Mouse (Mus musculus) yolk sac, embryonic 10.5 days (tissue): ENCODE measurements around the gene Pdia3.
"Not testable (repeated sequence)": the region's sequence is repeated elsewhere in the genome, so short reads cannot be mapped to it uniquely, and the experiment has no call there.

Source experiments
- DNase-seq: peaks from one replicate; pipeline ENCODE4 v3.0.0-alpha.2; 2017; ENCODE audit warnings: low spot score

Gene Pdia3

DNA sequence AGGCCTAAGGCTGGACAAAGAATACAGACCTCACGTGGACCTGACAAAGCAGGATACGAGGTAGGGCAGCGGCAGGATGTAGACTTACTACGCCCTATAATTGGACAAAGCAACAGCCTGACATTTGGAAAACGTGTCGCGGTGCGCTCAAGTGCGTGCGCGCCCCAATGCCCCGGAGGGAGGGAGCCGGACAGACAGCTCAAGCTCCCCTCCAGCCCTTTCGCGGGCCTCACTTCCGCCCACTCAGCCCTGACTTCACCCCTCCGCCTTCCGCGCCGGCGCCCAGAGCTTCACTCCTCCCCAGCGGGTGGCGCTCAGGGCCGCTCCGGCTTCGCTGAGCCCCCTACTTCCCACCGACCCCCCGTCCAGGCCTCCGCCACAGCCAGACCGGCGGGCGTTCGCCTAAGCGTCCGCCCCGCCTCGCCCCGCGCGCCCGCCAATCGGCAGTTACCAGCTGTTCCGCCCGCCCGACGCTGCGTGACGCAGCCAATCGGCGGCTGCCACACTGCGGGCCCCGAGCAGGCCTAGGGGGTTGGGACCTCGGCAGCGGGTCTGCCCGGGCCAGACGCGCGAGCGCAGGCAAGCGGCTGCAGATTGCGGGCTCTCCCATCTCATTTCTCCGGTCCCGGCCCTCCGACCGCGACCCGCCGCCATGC, at the start of gene Pdia3, which contains the start of gene Catsper2:
Gene Pdia3, plus strand, starts transcription at position 389 of the 656 bp plus-strand sequence.
Gene Catsper2, minus strand, starts transcription at position 406 of the 656 bp plus-strand sequence.
- peak; percentile 98 for DNase-seq

DNA sequence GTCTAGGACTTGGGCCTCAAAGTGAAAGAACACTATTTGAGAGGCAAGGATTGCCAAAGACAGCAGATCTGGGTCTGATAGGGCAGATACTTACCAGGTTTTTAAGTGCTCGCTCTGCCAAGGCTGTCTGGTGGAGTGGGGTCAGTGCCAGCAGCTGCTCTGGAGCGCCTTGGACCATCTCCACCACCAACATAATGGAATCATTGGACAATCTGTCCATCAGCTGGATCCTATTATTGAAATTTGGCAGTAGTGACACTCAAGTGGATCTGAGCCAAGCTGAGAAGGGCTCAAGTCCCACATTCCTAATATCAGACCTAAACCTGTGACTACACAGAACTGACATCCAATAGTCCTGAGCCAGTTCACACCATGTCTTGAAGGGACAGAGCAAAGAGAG, 44.7 kb upstream of the Pdia3 start:
- no peak for DNase-seq

DNA sequence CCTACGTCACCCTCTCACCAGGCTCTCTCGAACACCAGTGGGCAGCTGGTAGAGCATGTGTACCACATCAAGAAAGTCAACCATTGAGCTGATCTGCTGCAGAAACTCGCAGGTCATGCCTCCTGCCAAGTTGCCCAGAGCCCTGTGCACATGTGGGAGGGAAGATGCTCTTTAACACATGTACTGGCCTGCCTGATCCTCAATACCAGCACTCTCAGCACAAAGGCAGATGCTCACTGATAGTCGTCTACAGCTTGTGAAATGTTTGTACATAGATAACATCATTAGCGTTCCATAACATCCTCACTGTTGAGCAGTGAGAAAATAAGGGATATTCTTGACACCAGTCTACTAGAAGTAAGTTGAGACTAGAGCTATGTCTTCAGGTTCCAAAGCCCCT, 42.7 kb upstream of the Pdia3 start:
- DNase-seq = no peak

DNA sequence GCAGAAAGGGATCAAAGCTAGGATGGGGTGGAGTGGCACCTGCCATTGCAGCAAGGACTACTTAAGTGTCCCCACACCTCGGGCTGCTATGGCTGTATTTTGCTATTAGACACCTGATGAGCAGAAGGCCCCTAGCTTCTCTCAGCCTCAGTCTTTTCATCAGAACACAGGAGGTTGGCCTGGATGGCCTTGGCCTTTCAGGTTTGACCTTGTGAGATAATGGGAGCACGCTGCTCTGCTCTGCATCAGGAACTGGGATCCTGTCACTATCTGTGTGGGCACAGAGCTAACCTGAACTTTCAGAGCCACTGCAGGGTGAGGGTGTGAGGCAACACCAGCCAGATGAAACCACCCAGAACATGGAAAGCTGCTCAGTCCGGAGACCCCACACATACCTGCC, 41.3 kb upstream of the Pdia3 start:
- DNase-seq = no peak

DNA sequence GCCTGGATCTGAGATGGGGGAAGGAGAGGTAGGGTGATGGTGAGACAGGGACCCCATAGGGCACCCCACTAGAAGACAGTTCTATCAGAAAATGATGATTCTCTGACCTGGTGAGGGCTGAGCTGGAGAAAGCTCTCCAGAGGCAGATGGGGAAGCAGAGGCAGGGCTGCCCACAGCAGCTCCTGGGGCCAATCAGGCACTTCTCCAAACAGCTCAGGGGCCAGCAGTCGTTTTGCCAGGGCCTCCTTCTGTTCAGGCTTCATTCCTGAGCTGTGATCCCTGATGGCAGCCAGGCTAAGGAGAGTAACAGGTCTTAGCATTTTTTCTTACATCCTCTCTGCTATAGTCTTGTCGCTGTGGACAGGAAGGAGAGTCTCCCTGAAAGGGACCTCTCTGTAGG, 38.8 kb upstream of the Pdia3 start:
- DNase-seq = no peak

DNA sequence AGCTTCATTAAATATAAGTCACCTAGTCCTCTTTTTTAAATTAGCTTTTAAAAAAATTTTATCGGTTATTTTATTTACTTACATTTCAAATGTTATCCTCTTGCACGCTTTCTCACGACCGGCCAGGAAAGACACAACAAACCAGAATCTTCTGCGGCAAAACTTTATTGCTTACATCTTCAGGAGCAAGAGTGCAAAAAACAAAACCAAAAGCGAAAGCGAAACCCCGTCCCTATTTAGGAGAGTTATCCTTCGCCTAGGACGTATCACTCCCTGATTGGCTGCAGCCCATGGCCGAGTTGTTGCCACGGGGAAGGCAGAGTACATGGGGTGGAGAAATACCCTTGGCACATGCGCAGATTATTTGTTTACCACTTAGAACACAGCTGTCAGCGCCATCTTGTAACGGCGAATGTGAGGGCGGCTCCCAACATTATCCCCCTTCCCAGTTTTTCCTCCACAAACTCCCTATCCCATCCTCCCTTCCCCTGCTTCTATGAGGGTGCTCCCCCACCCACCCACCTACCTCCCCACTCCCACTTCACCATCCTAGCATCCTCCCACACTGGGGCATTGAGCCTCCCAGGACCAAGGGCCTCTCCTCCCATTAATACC, 26.5 kb upstream of the Pdia3 start, which contains the start of gene Strc:
Gene Strc, minus strand, starts transcription at position 208 of the 615 bp plus-strand sequence.
- DNase-seq = not testable (repeated sequence)

DNA sequence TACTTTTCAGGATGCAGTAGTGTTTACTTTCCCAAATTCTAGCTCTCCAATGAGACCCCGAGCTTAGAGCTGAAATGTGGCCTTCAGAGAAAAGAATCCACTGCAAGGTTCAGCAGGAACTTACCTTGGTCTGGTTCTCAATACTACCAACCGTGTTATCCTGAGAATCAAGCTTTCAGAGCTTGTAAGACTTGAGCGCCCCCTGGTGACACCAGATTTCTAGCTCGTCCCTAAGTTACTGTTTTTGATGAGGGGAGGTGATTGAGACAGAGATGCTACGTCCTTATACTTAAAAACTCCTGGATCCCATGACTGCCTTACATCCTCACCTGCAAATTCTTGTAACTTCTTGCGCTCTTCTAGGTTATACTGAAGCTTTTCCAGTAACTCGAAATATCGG, 17.0 kb upstream of the Pdia3 start:
- peak; percentile 42 for DNase-seq

DNA sequence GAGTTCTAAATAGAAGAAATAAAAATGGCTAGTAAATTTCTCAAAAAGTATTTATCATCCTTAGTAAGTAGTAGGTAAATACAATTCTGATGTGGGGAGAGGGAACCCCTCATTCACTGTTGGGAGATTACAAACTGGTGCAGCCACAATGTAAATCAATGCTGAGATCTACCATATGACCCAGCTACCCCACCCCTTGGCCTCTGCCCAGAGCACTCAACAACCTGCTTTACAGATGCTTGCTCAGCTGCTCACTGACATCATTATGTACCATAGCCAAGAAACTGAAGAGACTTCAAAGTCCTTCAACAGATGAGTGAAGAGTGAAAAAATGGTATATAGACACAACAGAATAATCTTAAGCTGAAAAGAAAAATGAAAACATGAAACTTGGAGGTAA, 10.3 kb upstream of the Pdia3 start:
- no peak for DNase-seq

DNA sequence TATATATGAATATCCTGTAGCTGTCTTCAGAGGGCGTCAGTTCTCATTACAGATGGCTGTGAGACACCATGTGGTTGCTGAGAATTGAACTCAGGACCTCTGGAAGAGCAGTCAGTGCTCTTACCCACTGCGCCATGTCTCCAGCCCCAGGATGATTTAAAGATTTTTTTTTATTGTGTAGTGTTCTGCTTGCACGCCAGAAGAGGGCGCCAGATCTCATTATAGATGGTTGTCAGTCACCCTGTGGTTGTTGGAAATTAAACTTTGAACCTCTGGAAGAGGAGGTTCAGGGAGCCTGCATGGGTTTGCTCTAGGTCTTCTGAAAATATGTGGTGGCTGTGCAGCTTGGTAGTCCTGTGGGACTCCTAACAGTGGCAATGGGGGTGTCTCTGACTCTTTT, 5.4 kb upstream of the Pdia3 start:
- DNase-seq = peak; percentile 13

DNA sequence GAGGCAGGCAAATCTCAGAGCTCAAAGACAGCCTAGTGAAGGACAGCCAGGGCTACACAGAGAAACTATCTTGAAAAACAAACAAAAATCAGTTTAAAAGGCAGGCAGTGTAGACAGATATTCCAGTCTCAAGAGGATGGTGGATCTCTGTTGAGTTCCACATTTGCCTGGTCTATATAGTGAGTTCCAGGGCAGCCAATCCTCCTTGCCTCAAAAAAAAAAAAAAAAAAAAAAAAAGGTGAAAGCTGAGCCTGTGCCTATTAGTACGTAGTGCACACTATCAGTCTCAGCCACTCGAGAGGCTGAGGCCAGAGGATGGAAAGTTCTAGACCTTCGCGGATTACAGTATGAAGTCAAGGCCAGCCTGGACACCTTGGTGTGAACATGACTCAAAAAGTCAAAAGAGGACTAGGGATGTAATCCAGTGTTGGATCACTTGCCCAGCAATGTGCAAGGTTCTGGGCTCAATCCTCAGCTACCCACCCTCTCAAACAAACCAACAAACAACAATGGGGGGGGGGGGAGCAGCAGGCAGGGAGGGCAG, 660 bp upstream of the Pdia3 start:
- no peak for DNase-seq

DNA sequence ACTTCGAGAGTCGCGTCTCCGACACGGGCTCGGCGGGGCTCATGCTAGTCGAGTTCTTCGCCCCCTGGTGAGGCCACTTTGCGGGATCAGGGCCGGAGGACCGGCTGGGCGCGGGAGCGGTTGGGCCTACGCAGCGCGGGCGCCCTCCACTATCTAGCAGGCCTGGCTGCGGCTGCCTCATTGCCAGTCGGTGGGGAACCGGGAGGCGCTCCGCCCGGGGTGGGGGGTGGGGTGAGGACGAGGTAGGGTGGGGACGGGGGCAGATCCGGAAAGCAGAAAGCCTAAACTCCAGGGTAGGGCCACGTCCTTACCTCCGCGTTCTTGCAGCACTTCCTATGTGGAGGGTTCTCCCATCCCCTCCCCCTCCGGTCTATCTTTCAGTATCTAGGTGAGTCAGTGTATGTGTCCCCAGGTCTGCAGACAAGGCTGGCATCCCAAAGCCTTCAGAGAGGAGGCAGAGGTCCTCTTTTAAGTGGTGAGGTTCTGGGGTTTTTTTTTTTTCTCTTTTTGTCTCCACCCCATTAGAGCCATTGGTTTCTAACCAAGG, 637 bp downstream of the Pdia3 start:
- DNase-seq = peak; percentile 75

DNA sequence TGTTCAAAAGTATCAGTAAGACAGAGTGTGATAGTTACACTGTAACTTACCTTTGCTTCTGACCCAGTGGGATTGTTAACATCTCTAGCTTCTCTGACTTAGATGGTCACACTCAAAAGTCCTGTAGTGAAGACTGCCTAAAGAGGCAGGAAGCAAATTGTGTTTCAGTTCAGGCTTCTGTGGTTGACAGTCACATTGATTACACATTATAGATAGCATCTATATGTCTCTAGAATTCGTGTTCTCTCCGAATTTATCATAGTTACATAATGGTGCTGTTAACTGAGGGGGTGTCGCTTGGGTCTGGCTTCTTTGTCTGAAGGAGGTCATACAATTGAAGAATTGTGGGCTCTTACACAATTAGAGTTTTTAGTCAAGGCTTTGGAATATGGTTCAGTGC, 1.5 kb downstream of the Pdia3 start:
- no peak for DNase-seq

DNA sequence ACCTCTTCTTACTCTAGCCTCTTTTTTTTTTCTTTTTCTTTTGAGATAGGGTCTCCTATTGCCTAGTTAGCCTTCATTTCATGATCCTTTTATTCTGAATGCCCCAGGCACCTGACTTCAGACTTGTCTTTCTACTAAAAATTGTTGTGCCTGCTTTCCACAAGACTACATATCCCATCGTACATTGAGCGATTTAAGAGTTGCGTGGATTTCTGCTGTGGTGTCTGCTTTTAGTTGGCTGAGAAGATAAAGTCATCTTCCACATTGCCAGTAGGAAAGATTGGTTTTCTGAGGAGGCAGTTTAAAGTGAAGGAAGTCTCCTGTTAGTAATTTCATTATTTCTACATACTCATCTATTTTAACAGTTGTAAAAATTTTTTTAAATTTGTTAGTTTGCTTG, 2.0 kb downstream of the Pdia3 start:
- DNase-seq = no peak

DNA sequence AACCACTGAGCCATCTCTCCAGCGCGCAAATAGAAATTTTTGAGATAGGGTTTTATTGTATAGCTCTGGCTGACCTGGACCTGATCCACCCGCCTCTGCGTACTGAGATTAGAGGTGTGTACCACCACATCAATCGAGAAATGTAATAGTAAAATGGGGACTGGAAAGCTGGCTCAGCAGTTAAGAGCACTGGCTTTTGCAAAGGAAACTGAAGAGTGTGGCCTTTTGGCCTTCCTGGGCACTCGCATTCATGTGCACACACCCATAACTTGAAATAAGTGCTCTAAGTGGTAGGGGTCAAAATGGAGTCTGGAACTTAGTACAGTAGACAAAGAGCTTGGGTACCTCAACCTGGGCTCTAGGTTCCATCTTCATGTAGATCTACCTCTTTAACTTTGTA, 2.8 kb downstream of the Pdia3 start:
- no peak for DNase-seq

DNA sequence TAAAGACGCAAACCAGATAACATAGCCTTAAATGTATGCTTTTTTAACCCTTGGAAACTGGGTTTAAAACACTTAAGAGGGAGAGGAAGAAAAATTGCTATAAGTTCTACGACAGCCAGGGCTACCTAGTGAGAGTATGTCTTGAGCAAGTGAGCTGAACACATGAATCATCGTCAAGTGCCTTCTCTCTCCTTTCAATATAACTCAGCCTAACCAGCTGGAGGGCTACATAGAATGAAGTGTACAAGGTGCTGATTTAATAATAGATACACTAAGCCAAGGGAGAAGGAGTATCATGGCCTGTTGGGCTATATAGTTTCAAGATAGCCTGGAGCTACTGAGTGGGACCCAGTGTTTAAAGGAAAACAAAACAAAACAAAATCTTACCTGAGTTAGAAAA, 4.9 kb downstream of the Pdia3 start:
- no peak for DNase-seq

DNA sequence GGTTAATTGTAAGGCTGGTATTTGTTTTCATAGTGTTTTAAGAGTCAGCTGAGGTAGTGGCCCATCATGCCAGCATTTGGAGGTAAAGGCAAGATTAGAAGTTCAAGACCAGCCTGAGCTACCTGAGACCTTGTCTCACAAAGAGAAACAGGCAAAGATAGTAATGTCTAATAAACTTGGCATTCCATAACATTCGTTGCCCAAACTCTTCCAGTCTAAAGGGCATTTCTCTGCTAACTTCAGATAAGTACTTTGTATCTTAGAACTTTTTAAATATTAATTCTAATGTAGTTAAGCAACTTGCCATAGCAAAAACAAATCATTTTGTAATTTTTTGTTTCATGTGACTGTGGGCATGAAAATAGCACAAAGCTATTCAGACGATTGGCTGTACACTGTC, 9.6 kb downstream of the Pdia3 start:
- no peak for DNase-seq

DNA sequence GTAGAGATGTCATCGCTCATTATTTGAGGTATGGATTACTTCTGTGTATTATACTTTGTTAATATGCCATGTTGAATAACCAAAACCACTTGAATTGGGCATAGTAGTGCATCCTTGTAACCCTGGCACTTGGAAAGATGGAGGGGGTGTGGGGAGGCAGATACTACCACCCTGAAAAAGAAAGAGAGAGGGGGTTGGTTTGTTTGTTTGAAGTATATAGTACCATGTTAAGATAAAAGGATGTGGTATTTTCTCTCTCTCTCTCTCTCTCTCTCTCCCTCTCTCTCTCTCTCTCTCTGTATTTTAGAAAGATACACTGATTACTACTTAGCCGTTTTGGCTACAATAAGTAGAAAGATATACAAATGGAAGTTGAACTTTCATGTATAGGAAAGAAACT, 12.3 kb downstream of the Pdia3 start:
- no peak for DNase-seq

DNA sequence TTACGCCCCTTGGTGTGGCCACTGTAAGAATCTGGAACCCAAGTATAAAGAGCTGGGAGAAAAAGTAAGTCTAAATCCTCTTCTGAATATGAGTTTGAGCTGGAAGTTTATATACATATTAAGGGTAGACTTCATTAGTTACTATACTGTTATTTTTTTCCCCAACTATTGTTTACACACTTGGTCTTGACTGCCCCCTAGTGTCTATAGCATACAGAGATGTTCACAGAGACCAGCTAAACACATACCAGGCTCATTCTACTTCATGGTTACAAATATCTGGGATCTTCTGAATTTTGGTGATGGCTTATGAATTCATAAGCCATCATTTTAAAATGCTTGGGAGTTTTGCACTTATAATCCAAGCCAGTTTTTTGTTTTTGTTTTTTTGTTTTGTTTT, 21.3 kb downstream of the Pdia3 start:
- no peak for DNase-seq

DNA sequence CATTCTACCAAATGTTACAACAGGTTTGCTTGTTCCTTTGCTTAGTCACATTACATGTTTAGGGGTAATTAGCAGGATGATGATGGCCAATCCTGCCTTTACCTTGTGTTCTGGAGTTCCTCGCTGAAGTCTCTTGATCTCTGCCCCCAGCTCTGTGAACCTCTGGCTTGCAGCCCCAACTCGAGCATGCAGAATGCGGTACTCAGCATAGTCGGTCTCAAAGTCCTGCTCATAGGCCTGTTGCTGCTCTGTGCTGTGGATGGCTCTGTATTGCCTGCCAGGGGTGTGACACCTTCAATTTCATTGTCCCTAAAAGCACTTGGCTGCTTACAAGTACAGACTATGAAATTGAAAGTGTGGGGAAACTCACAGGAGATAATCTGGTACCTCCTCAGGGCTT, 26.2 kb downstream of the Pdia3 start:
- DNase-seq = peak; percentile 54

DNA sequence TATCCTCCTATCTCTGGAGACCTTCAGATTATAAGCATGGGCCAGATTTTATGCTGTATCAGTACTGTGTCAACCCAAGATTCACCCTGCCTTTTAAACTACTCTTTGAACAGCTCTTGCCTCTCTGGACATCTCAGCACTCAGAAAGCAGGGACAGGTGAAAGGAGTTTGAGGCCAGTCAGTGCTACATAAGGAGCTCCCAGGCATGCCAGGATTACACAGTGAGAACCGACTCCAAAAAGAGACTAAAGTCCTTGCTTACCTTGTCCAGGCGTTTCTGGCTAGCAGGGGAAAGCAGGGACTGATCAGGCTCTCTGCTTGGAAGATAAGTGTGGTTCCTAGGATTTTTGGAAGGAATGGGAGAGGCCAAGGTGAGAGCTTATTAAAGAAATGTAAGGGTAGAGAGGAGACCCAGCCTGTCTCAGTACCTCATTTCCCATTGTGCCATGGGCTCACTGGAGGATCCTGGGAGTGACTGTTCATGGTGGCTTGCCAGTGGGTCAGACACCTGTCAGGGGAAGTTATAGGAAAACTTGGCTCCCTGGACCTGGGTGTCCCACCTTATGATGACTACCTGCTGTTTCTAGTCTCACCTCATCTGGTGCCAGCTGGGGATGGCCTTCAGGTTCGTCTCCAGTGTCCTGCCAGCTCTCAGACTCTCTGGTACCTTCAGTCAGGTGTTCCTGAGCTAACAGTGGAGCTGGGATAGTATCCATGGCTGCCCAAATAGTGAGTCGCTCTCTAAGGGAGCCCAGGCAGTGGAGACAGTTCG, 27.4 kb downstream of the Pdia3 start:
- DNase-seq = no peak

DNA sequence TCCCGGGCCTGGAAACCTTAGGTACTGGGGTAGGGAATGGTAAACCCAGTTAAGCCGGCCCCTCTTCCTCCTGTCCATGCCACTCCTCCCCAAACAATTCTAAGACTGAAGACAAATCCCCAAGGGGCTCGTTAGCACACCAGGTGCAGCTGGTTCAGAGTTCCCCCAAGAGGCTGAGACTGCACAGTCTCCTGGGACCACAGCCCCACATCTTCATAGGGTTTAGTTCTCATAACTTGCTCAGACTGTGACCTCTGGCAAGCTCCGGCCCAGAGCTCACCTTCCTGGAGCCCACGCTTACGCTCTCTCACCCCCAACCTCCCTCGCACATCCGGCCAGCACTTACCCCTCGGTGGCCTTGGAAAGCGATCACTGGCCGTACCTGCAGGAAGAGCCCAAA, 28.2 kb downstream of the Pdia3 start:
- no peak for DNase-seq

DNA sequence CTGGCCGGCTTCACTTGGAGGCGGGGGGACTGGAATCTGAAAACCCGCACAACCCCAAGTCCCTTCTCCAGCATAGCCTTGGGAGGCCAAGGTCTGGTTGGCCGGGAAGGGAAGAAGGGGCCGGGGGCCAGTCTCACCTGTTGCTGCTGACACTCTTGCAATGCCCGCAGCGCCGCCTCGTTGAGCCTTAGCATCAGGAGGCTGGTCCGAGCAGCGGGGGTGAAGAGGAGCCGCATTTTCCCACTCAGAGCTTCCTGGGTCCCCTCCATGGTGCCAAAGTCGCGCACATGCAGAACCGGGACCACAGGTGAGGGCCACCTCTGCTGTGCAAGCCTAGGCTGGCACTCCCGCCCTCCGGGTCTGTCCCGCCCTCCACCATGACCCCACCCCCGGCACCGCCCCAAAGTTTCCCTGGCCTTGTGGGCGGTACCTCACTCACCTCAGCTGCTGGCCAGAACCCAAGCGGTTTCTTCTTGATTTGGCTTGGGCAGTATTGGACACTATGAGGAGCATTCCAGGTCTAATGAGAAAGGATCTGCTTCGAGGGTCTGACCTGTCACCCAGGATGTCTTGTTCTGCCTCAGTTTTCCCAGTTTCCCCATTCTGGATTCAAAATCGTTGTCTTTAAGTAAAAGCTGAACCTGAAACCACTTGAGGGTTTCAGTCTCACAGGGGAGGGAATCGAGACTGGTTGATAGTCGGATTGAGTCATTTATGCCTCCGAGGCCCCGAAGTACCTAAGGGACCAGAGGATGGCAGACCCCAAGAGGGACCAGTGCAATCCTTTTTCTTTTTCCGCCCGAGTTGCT, 28.9 kb downstream of the Pdia3 start:
- DNase-seq = peak; percentile 88
